Comparison of ENCODE assay signal across 18 mouse cellular contexts in genomic region chr4:102332885-102333284, GRCm38 (mm10).
"Had no signal": no experiment of that assay in that cellular context is flagged by ENCODE, and none has a peak within 500 bp of the region (broad histone marks: within the 10 kb centered on the region; RNA-seq: fewer than 3 reads in every experiment).

No protein-coding gene starts in this region.

- DNase-seq: kidney, postnatal 4 days; lung, embryonic 14.5 days; lung, postnatal 10 days; lung, postnatal 4 days; retina, postnatal 1 day; right cerebral cortex, postnatal 4 days; thymus, adult 2 months; thymus, postnatal 25 days had no signal

- H3K4me1 ChIP-seq: limb, embryonic 10.5 days; liver, embryonic 15.5 days; megakaryocyte, embryonic 14.5 days; midbrain, embryonic 15.5 days; neural tube, embryonic 13.5 days; stomach, embryonic 15.5 days had no signal

- H3K9me3 ChIP-seq: limb, embryonic 10.5 days; liver, embryonic 15.5 days; megakaryocyte, embryonic 14.5 days; midbrain, embryonic 15.5 days; neural tube, embryonic 13.5 days; stomach, embryonic 15.5 days had no signal

- H3K4me2 ChIP-seq: liver, embryonic 11.5 days; liver, embryonic 15.5 days; lung, embryonic 14.5 days; midbrain, embryonic 11.5 days; midbrain, embryonic 15.5 days; neural tube, embryonic 13.5 days; stomach, embryonic 15.5 days had no signal

- H3K27ac ChIP-seq: kidney, postnatal 0 days; layer of hippocampus, adult 2 months; limb, embryonic 10.5 days; liver, embryonic 15.5 days; midbrain, embryonic 15.5 days; neural tube, embryonic 13.5 days; stomach, embryonic 15.5 days had no signal

- H3K4me3 ChIP-seq: layer of hippocampus, adult 2 months; limb, embryonic 10.5 days; liver, embryonic 15.5 days; megakaryocyte, embryonic 14.5 days; midbrain, embryonic 15.5 days; neural tube, embryonic 13.5 days; stomach, embryonic 15.5 days had no signal

- ATAC-seq: midbrain, embryonic 15.5 days had no signal

- H3K36me3 ChIP-seq: limb, embryonic 10.5 days; liver, embryonic 15.5 days; midbrain, embryonic 15.5 days; neural tube, embryonic 13.5 days; stomach, embryonic 15.5 days had no signal

- H3K27me3 ChIP-seq: liver, embryonic 15.5 days; megakaryocyte, embryonic 14.5 days; midbrain, embryonic 15.5 days; neural tube, embryonic 13.5 days; stomach, embryonic 15.5 days had no signal

- H3K9ac ChIP-seq: liver, embryonic 15.5 days; lung, embryonic 14.5 days; midbrain, embryonic 15.5 days; neural tube, embryonic 13.5 days; stomach, embryonic 15.5 days had no signal
